Mouse (Mus musculus) hindbrain, embryonic 15.5 days (tissue): ENCODE results near the gene Btbd10. TPM values are rescaled to one million over a fixed set of nuclear protein-coding genes. Genes with fewer than 3 reads are reported as not detected.

Experiments
- polyA plus RNA-seq: library from polyadenylated mRNA; unstranded; fragments of >200 nt; fragmentation: Nextera tagmentation; extraction: Ambion mirVana; gene quantifications from 2 replicates; pipeline ENCODE4 v1.2.1, GENCODE M21; 2015

Gene Btbd10
- polyA plus RNA-seq, 1 experiment from 2014 or later: 75.2 TPM

Other genes with a start within 250 kb of the Btbd10 start
- 17.3 and 21.2 TPM in 2 replicates for gene Arntl, start 161.9 kb downstream of the Btbd10 start, polyA plus RNA-seq
- not detected in 2 replicates for gene Pth, start 19.2 kb upstream of the Btbd10 start, polyA plus RNA-seq
- gene Far1, start 144.4 kb upstream of the Btbd10 start, polyA plus RNA-seq: 58.2 and 62.0 TPM in 2 replicates